ENCODE assay signal across 32 mouse cellular contexts in genomic region chr7:127516344-127516743, GRCm38 (mm10). TPM values are rescaled to one million over a fixed set of nuclear protein-coding genes. Genes with fewer than 3 reads are reported as not detected.
"Had no signal": no experiment of that assay in that cellular context is flagged by ENCODE, and none has a peak within 500 bp of the region (broad histone marks: within the 10 kb centered on the region; RNA-seq: fewer than 3 reads in every experiment).

No protein-coding gene starts in this region.

- H3K9ac ChIP-seq: heart, embryonic 13.5 days; heart, embryonic 15.5 days; hindbrain, embryonic 13.5 days; hindbrain, embryonic 15.5 days; kidney, embryonic 15.5 days; limb, embryonic 13.5 days; limb, embryonic 15.5 days; liver, embryonic 12.5 days; liver, embryonic 14.5 days had no signal

- H3K4me2 ChIP-seq: heart, embryonic 13.5 days; heart, embryonic 15.5 days; hindbrain, embryonic 13.5 days; hindbrain, embryonic 15.5 days; kidney, embryonic 15.5 days; limb, embryonic 13.5 days; limb, embryonic 15.5 days; liver, embryonic 12.5 days had no signal

- ATAC-seq: hindbrain, postnatal 0 days; intestine, embryonic 16.5 days; liver, embryonic 12.5 days had no signal

- H3K27me3 ChIP-seq: heart, embryonic 13.5 days; heart, embryonic 15.5 days; hindbrain, embryonic 13.5 days; hindbrain, embryonic 15.5 days; kidney, embryonic 15.5 days; limb, embryonic 13.5 days; limb, embryonic 15.5 days; liver, embryonic 12.5 days had no signal

- H3K9me3 ChIP-seq: heart, embryonic 10.5 days; heart, embryonic 13.5 days; heart, embryonic 15.5 days; hindbrain, embryonic 13.5 days; hindbrain, embryonic 15.5 days; kidney, embryonic 15.5 days; limb, embryonic 13.5 days; limb, embryonic 15.5 days; liver, embryonic 12.5 days had no signal

- H3K27ac ChIP-seq: heart, embryonic 10.5 days; heart, embryonic 13.5 days; heart, embryonic 15.5 days; hindbrain, embryonic 13.5 days; hindbrain, embryonic 15.5 days; hindbrain, postnatal 0 days; kidney, embryonic 15.5 days; kidney, postnatal 0 days; layer of hippocampus, adult 2 months; limb, embryonic 13.5 days; limb, embryonic 15.5 days; liver, embryonic 12.5 days; liver, embryonic 14.5 days had no signal

- DNase-seq: gastrocnemius, postnatal 36 days; kidney, adult 11 months; kidney, adult 2 months; kidney, adult 9 months; kidney, postnatal 14 days; kidney, postnatal 36 days; layer of hippocampus, postnatal 36 days; left cerebral cortex, postnatal 4 days; lung, adult 18-20 months had no signal

- H3K4me3 ChIP-seq: heart, embryonic 10.5 days; heart, embryonic 13.5 days; heart, embryonic 15.5 days; hindbrain, embryonic 13.5 days; hindbrain, embryonic 15.5 days; kidney, embryonic 15.5 days; layer of hippocampus, adult 2 months; limb, embryonic 13.5 days; limb, embryonic 15.5 days; liver, embryonic 12.5 days had no signal

RNA-seq across cellular contexts. Expression of gene Tmem265, which starts 44.8 kb away (rescaled TPM):
- total RNA-seq: gastrocnemius, adult 18-20 months; gastrocnemius, adult 8-10 months; gastrocnemius, postnatal 14 days; gastrocnemius, postnatal 36 days; heart, adult 18-20 months; heart, adult 8-10 months; heart, postnatal 14 days; heart, postnatal 36 days; layer of hippocampus, adult 2 months; left cerebral cortex, postnatal 25 days had no signal
- polyA plus RNA-seq: kidney, adult 2 months; liver, adult 2 months had no signal
